Mouse (Mus musculus): ENCODE measurements around the gene Cela3b. TPM values are rescaled to one million over a fixed set of nuclear protein-coding genes. Genes with fewer than 3 reads are reported as not detected.

Cela3b gene
- total RNA-seq, 2 experiments from 2014 or later = not detected

- no peak for TF ChIP-seq CTCF (IDR thresholded peaks at IDR 0.05)
- no peak for DNase-seq (ENCODE audit: extremely low spot score in 1 of 2, low spot score in 2 of 2)
- intact Hi-C loops (cut with DNase I) = loop anchor here (10.0 kb wide), 1 partner anchor 322 kb away; no protein-coding TSS in a partner anchor
- H3K4me3 ChIP-seq = no peak overlapping the region
- no peak overlapping the region for H3K27ac ChIP-seq
Observed at GRCm38 (mm10) chr4:137396641-137397525, 33.5 kb downstream of the Cela3b start.

- no peak for TF ChIP-seq CTCF (IDR thresholded peaks at IDR 0.05)
- DNase-seq (ENCODE audit: extremely low spot score in 1 of 2, low spot score in 2 of 2) = no peak
- Histone ChIP-seq H3K4me3 (no peak overlapping the region), H3K27ac (no peak overlapping the region)
- intact Hi-C loops (cut with DNase I) = loop anchor here (10.0 kb wide), 1 partner anchor 319 kb away; no protein-coding TSS in a partner anchor
Observed at GRCm38 (mm10) chr4:137393378-137394135, 36.8 kb downstream of the Cela3b start.

- Histone ChIP-seq H3K27ac (no peak overlapping the region), H3K4me3 (no peak overlapping the region)
- TF ChIP-seq CTCF (IDR thresholded peaks at IDR 0.05) = no peak
- intact Hi-C loops (cut with DNase I) = loop anchor here (10.0 kb wide), 1 partner anchor 318 kb away; no protein-coding TSS in a partner anchor
- DNase-seq (ENCODE audit: extremely low spot score in 1 of 2, low spot score in 2 of 2) = no peak
Observed at GRCm38 (mm10) chr4:137392874-137393273, 37.5 kb downstream of the Cela3b start.

GRCm38 (mm10) chr4:137391287-137391686, 39.1 kb downstream of the Cela3b start:
- DNase-seq (ENCODE audit: extremely low spot score in 1 of 2, low spot score in 2 of 2) = no peak
- Histone ChIP-seq H3K4me3 (no peak overlapping the region), H3K27ac (no peak overlapping the region)
- intact Hi-C loops (cut with DNase I) = loop anchor here (10.0 kb wide), 1 partner anchor 316 kb away; no protein-coding TSS in a partner anchor
- TF ChIP-seq CTCF (IDR thresholded peaks at IDR 0.05) = peak; percentile 33

- H3K4me3 ChIP-seq = no peak overlapping the region
- intact Hi-C loops (cut with DNase I) = loop anchor here (10.0 kb wide), 1 partner anchor 315 kb away; no protein-coding TSS in a partner anchor
- DNase-seq (ENCODE audit: extremely low spot score in 1 of 2, low spot score in 2 of 2) = no peak
- no peak overlapping the region for H3K27ac ChIP-seq
- TF ChIP-seq CTCF (IDR thresholded peaks at IDR 0.05) = no peak
Observed at GRCm38 (mm10) chr4:137390196-137390595, 40.1 kb downstream of the Cela3b start.

- DNase-seq (ENCODE audit: extremely low spot score in 1 of 2, low spot score in 2 of 2) = no peak
- intact Hi-C loops (cut with DNase I) = loop anchor here (5.0 kb wide), 1 partner anchor 77 kb away; no protein-coding TSS in a partner anchor
- H3K27ac ChIP-seq = peak overlapping the region; percentile 96
- TF ChIP-seq CTCF (IDR thresholded peaks at IDR 0.05) = no peak
- peak overlapping the region; percentile 88 for H3K4me3 ChIP-seq
Observed at GRCm38 (mm10) chr4:137388983-137389382, 41.4 kb downstream of the Cela3b start.

GRCm38 (mm10) chr4:137388059-137388794, 42.1 kb downstream of the Cela3b start:
- peak; percentile 78 to 83 for DNase-seq (ENCODE audit: extremely low spot score in 1 of 2, low spot score in 2 of 2)
- intact Hi-C loops (cut with DNase I) = loop anchor here (5.0 kb wide), 1 partner anchor 76 kb away; no protein-coding TSS in a partner anchor
- no peak; the same call in 1 of the 2 replicates for TF ChIP-seq CTCF (IDR thresholded peaks at IDR 0.05)
- H3K4me3 ChIP-seq = peak overlapping the region; percentile 88
- peak overlapping the region; percentile 96 for H3K27ac ChIP-seq

GRCm38 (mm10) chr4:137387482-137388058, 42.8 kb downstream of the Cela3b start:
- Histone ChIP-seq H3K4me3 (peak overlapping the region; percentile 88), H3K27ac (peak overlapping the region; percentile 96)
- no peak for DNase-seq (ENCODE audit: extremely low spot score in 1 of 2, low spot score in 2 of 2)
- intact Hi-C loops (cut with DNase I) = loop anchor here (5.0 kb wide), 1 partner anchor 75 kb away; no protein-coding TSS in a partner anchor
- no peak; the same call in 1 of the 2 replicates for TF ChIP-seq CTCF (IDR thresholded peaks at IDR 0.05)

GRCm38 (mm10) chr4:137380702-137381605, 49.4 kb downstream of the Cela3b start:
- no peak overlapping the region for H3K4me3 ChIP-seq
- DNase-seq (ENCODE audit: extremely low spot score in 1 of 2, low spot score in 2 of 2) = no peak
- intact Hi-C loops (cut with DNase I) = no loop called here
- no peak overlapping the region for H3K27ac ChIP-seq
- no peak for TF ChIP-seq CTCF (IDR thresholded peaks at IDR 0.05)

GRCm38 (mm10) chr4:137379713-137380255, 50.6 kb downstream of the Cela3b start:
- H3K27ac ChIP-seq = no peak overlapping the region
- H3K4me3 ChIP-seq = no peak overlapping the region
- intact Hi-C loops (cut with DNase I) = no loop called here
- no peak for TF ChIP-seq CTCF (IDR thresholded peaks at IDR 0.05)
- no peak for DNase-seq (ENCODE audit: extremely low spot score in 1 of 2, low spot score in 2 of 2)

All from left cerebral cortex, adult 2 months (tissue).